Mouse (Mus musculus): ENCODE measurements around the gene Gkn2.

The Gkn2 gene

DNA sequence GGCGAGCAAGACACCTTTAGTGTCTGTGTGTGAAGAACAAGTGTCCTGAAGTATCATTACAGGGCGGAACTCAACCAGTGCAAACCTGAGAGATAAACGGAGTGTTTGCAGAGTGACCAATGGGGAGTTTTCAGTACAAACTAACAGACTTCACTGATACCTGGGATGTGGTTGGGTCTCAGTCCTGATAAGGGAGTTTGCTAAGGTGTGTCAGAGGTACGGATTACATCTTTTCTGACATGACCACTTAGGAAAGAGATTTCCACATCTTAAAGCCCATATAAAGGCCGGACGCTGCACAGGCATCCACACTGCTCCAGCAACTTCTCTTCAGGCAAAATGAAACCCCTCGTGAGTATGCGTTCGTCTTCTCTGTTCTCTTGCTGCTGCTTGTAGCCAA is at the start of gene Gkn2:
Gene Gkn2, plus strand, starts transcription at position 301 of the 400 bp plus-strand sequence.
- no peak for DNase-seq (ENCODE audit: low spot score in 2 of 2)

- DNase-seq (ENCODE audit: low spot score in 2 of 2) = no peak
These were observed 49.8 kb upstream of the Gkn2 start for GRCm38 (mm10) chr6:87323381-87323780.

DNA sequence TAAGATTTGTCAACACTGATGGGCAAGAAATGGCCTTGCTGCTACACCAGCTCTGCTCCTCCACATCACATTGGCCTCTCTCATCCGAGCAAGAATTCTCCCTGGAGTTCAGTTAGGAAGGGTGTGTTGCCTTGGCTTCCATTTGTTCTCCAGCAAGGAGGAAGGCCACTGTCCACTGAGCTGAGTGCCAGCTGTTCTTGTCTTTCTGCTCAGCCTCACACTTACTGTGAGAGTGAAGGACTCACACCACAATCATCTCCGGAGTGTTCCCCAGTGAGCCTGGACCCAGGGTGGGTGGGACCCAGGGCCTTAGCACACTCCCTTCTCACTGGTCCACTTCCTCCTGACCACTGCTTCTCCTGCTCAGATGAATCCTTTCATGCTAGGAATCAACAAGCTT is 46.2 kb upstream of the Gkn2 start:
- DNase-seq (ENCODE audit: low spot score in 2 of 2) = no peak

DNA sequence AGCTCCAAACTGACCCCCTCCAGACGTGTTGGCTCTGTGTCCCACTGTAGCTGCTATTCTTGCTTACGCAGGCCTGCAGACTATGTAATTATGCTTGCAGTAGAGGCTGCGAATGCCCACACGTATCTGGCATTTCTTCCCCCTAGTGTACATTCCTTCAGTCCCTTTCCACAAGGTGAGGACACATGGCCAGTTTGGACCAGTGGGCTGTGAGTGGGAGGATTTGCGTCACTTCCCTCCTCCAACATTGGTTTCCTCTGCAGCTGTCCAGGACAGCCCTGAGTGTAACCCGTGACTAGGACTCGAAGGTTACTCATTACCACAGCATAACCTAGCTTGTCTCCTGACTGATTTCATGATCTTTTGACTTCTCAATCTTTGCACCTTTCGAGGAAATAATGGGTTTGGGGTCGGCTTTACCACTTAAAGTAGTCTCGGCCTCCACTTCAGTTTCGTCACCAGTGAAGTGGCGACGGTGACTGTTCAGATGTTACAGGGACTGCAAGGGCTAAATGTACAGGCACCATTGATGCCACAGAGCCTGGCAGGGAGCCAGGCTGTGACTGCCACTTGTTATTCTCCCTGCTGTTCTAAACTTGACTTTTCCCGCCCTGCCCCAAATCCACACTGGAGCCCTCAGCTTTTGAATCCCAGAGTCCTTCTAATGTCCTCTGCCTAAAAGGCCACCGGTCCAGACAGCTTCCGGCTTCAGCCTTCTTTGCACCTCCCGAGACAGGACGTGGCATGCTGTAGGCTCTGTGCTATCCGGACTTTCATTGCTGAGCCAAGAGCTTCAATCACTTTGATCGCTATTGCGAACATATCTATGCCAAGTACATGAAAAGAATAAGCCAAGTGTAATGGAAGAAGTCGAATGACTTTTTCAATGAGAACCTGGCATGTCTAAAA is 44.6 kb upstream of the Gkn2 start:
- DNase-seq (ENCODE audit: low spot score in 2 of 2) = no peak

DNA sequence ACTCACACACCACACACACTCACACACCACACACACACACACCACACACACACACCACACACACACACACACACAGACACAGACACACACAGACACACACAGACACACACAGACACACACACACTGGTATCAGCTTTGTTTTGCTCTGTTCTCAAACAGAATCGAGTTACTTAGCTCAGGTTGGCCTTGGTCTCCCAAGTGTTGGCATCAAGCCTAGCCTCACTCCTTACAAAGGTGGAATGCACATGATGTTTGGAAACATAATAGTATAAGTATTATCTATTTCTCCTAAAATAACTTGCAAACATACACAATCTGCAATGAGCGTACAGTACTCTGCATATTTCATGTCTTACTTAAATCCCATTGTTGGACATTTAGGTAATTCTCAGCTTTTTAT is 40.8 kb upstream of the Gkn2 start:
- no peak for DNase-seq (ENCODE audit: low spot score in 2 of 2)

DNA sequence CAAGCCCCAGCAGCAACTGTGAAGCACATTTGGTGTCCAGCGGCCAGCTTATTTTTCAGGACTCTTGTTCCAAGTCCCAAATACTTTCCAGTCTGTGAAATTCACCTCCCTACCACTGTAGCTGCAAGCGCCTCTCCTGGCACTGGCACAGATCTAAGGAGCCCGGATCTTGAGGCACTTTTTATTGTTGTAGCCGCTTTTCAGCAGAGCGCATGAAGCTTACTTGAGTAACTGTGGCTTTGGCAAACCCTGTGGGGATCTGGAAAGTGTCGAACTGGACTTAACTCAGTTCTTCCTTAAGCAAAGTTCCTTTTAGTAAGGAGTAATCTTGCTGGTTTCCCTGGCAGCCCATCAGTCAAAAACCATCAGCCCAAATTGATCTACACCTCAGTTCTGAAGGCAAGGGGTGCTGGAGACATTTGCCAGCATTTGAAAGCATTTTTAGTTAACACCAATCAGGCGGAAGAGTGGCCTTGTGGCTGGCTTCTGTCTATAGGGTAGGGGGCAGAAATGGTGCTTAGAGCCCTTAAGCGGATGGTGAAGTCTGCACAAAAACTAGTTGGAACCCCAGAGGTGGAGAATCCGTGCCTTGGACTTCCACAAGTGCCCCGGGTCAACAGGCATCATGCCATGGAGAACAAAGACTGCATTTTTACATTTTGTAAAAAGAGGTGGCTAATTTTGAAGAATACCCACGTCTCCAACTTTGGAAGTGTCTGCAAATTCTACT is 38.6 kb upstream of the Gkn2 start:
- peak in 1 of 2 experiments; percentile 31 for DNase-seq (ENCODE audit: low spot score in 2 of 2)

GRCm38 (mm10) chr6:87335091-87335934 is 37.8 kb upstream of the Gkn2 start, which contains the start of gene Antxr1:
Gene Antxr1 (minus strand): TSS chr6:87335821.
- peak; percentile 50 to 60 for DNase-seq (ENCODE audit: low spot score in 2 of 2)

DNA sequence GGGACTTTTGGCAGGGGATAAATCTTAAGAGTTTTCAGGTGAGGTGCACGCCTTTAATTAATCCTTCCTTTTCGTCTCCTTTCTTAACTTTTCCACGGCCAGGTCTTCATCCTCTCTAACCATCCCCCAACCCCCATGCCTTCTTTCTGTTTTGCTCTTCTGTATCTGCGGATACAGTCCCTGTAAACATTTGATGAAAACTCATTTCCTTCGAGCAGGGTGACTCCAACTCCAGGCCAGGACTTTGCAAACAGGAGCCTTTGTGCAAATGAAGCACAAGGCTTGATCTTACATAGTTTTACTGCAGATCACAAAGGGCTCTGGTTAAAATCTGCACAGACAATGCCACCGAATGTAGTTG is 37.2 kb upstream of the Gkn2 start:
- no peak for DNase-seq (ENCODE audit: low spot score in 2 of 2)

DNA sequence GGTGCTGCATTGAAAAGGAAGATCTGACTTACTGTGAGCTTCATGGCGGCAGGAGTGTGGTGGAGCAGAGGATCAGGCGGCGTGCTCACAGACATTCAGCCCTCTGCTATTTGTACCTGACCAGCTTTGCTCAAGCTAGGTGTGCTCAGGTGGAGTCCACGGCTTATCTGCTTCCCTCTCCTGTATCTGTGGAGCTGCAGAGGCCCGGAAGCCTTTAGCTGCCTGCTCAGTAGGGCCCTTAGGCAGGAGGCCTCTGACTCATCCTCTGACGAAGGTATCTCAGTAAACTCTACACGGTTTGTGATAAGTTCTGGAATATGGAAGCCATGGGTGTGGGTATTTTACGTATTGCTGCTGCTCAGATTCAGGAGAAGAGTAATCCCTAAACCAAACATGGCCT is 22.3 kb upstream of the Gkn2 start, which contains the start of gene Gkn1:
Gene Gkn1, minus strand, starts transcription at position 114 of the 400 bp plus-strand sequence.
- DNase-seq (ENCODE audit: low spot score in 2 of 2) = no peak

- DNase-seq (ENCODE audit: low spot score in 2 of 2) = peak in 1 of 2 experiments; percentile 11
These were observed 18.7 kb upstream of the Gkn2 start for GRCm38 (mm10) chr6:87354441-87354840.

- DNase-seq (ENCODE audit: low spot score in 2 of 2) = no peak
These were observed 3.9 kb upstream of the Gkn2 start for GRCm38 (mm10) chr6:87369223-87369622.

DNA sequence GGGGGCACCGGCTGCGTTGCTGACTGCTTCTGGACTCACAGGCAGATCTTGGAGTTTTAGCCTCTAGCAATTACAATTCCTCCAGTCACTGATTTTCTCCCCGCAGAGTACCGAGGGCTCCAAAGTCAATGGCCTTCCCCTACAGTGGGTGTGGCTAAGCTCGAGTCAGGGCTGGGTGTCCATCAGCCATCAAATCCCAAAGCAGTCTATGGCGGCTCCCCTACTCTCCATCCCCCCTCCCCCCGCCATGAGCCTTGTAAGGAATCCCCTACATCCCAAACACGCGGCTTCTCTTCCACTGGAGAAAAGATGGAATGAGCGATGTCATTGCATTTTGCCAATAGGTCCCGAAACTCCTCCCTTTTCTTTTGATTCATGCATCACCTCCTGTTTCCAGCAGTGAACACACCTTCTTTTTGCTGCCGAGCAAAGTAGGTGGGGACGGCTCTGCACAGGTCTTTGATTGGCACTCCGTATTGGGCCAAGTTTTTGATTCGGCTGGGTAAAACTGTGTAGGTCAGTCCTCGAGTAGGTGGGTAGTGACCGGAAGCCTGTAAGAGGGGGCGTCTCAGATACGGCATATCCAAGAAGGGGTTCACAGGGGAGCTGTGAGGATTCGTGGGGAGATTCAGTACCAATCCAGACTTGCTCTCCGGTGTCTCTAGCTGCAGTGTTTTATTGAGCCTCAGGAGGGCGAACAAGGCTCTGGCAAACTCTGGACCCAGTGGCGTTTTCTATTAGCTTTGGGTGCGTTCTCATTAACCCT is 11.0 kb downstream of the Gkn2 start:
- no peak for DNase-seq (ENCODE audit: low spot score in 2 of 2)

DNA sequence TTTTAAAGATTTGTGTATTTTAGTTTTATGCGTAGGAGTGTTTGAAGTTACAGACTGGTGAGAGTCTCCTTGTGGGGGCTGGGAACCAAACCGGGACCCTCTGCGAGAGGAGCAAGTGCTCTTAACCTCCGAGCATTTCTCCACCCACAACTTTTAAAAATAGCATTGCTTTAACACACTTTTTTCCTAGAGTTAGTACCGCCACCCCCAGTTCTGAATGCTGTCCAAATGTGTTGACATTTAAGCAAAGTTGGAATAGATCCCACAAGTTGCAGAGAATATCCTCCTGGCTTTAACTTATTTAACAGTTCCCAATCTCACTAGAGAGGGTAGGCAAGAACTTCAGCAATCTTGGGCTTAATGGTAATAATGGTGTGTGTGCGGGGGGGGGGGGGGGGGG is 11.6 kb downstream of the Gkn2 start:
- DNase-seq (ENCODE audit: low spot score in 2 of 2) = no peak

- peak; percentile 13 to 57 for DNase-seq (ENCODE audit: low spot score in 2 of 2)
These were observed 13.0 kb downstream of the Gkn2 start for GRCm38 (mm10) chr6:87386203-87386602.

- DNase-seq (ENCODE audit: low spot score in 2 of 2) = no peak
These were observed 13.5 kb downstream of the Gkn2 start for GRCm38 (mm10) chr6:87386681-87387080.

GRCm38 (mm10) chr6:87388877-87389276 is 15.7 kb downstream of the Gkn2 start, which contains the start of gene Gkn3:
Gene Gkn3 (minus strand): TSS chr6:87388935.
- DNase-seq (ENCODE audit: low spot score in 2 of 2) = no peak

GRCm38 (mm10) chr6:87389455-87389989 is 16.4 kb downstream of the Gkn2 start:
- no peak for DNase-seq (ENCODE audit: low spot score in 2 of 2)

DNA sequence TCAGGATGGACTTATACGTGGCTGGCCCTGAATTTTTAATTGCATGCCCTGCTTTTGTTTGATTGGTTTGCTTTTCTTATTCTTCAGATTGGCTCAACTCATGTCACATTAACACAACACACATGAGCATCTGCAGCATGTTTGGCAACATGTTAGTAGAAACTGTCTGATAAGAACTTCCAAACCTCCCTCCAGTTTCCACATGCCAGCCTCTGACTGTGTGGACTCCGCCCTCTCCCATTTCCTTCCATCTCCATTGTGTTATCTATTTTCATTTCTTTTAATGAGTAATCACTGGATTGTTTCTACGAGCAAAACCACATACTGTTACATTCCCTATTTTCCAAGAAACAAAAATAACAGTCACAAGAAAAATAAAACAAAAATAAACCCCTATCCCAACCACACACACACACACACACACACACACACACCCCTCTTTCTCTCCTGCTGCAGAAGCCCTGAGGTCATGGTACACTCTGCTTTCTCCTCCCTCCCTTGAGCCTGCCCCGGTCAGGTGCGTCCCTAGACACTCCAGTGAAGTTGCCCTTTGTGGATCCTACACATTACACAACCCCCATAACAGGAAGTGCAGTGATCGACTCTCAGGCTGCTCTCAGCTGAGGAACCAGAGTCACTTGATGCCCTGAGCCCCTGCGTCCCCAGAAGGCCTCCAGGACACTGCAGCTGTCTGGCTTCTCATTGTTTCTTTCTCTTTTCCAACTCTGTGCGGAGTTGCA is 20.5 kb downstream of the Gkn2 start:
- DNase-seq (ENCODE audit: low spot score in 2 of 2) = no peak

- DNase-seq (ENCODE audit: low spot score in 2 of 2) = no peak
These were observed 21.6 kb downstream of the Gkn2 start for GRCm38 (mm10) chr6:87394783-87395182.

DNA sequence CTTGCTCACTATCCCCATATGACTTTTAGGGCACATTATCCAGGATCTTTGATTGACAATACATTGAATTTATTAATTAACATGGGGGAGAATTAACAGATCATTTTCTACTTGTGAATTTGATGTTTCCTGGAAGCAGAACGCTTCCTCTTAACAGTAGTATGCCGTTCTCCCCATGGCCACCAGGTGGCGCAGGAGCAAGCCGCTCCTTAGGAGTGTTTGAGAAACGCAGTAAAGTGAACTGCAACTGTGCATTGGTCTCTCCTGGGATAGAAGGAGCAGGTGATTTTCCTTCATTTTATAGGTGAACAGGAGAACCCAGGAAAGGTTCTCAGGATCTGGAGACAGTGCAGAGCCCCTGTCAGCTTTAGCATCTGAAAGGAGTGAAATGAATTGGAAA is 26.0 kb downstream of the Gkn2 start:
- DNase-seq (ENCODE audit: low spot score in 2 of 2) = peak in 1 of 2 experiments; percentile 43

Measured in heart, adult 9 months (tissue).